Mouse (Mus musculus): Measurements from ENCODE around the gene Vnn1. TPM values are rescaled to one million over a fixed set of nuclear protein-coding genes. Genes with fewer than 3 reads are reported as not detected.

The Vnn1 gene
- polyA plus RNA-seq (2012; rRNA removed) (0.76 and 1.2 TPM in 2 replicates), polyA plus RNA-seq (2014; fragmentation: Nextera tagmentation; extraction: Ambion mirVana) (1.2 and 1.7 TPM in 2 replicates)

- 30% methylated on average over 21 of the region's 21 CpGs for WGBS (ENCODE audit: insufficient replicate concordance)
- Histone ChIP-seq H3K27ac (no peak within 1 kb of the TSS), H3K27me3 (ENCODE audit: control insufficient read depth, insufficient read depth, low read length) (no peaks in the 10 kb centered on the region), H3K4me1 (replicated peaks; ENCODE audit: control insufficient read depth in 2 of 2, insufficient read depth in 2 of 2, low read length in 1 of 2) (peaks cover 0 to 2% of the 10 kb centered on the region in 2 experiments; a peak in 1 of 4 replicates), H3K4me3 (ENCODE audit: insufficient read depth in 1 of 2, low read depth in 2 of 2, low read length in 2 of 2) (peak within 1 kb of the TSS in 1 of 2 experiments; percentile 19; a peak in 2 of 4 replicates), H3K36me3 (replicated peaks; ENCODE audit: control insufficient read depth, insufficient read depth, low read depth) (no peaks in the 10 kb centered on the region), H3K9me3 (ENCODE audit: control insufficient read depth, low read length) (no peaks in the 10 kb centered on the region), H3K9ac (replicated peaks) (no peak within 1 kb of the TSS), H3K4me2 (ENCODE audit: low read depth) (peak within 1 kb of the TSS; percentile 31)
- ATAC-seq (ENCODE audit: insufficient read depth) (no peak), DNase-seq (ENCODE audit: low read depth in 3 of 3, low spot score in 3 of 3) (no peak)
- TF ChIP-seq CTCF (IDR thresholded peaks at IDR 0.05; ENCODE audit: low read depth) (no peak), EP300 (IDR thresholded peaks at IDR 0.05; ENCODE audit: low read depth) (no peak)
Observed at GRCm38 (mm10) chr10:23894601-23895349, at the start of gene Vnn1. Gene Vnn1, plus strand, starts transcription at chr10:23894688.

- no peak within 1 kb of the TSS for H3K4me3 ChIP-seq (ENCODE audit: insufficient read depth in 1 of 2, low read depth in 2 of 2, low read length in 2 of 2)
- WGBS (ENCODE audit: insufficient replicate concordance) = 59% methylated on average over 4 of the region's 4 CpGs
- ATAC-seq (ENCODE audit: insufficient read depth) (no peak), DNase-seq (ENCODE audit: low read depth in 3 of 3, low spot score in 3 of 3) (no peak)
- H3K9me3 ChIP-seq (ENCODE audit: control insufficient read depth, low read length) = no peaks in the 10 kb centered on the region
- H3K4me1 ChIP-seq (replicated peaks; ENCODE audit: control insufficient read depth in 2 of 2, insufficient read depth in 2 of 2, low read length in 1 of 2) = no peaks in the 10 kb centered on the region
- H3K27me3 ChIP-seq (ENCODE audit: control insufficient read depth, insufficient read depth, low read length) = no peaks in the 10 kb centered on the region
- TF ChIP-seq EP300 (IDR thresholded peaks at IDR 0.05; ENCODE audit: low read depth) = no peak
- TF ChIP-seq CTCF (IDR thresholded peaks at IDR 0.05; ENCODE audit: low read depth) = no peak
- H3K4me2 ChIP-seq (ENCODE audit: low read depth) = no peak within 1 kb of the TSS
- H3K9ac ChIP-seq (replicated peaks) = no peak within 1 kb of the TSS
- H3K27ac ChIP-seq = no peak within 1 kb of the TSS
- no peaks in the 10 kb centered on the region for H3K36me3 ChIP-seq (replicated peaks; ENCODE audit: control insufficient read depth, insufficient read depth, low read depth)
Observed at GRCm38 (mm10) chr10:23851228-23851912, 43.1 kb upstream of the Vnn1 start, which contains the start of gene Vnn3. Gene Vnn3, plus strand, starts transcription at chr10:23851462.

GRCm38 (mm10) chr10:23852096-23852495 lies 42.4 kb upstream of the Vnn1 start:
- 46% methylated on average over 2 of the region's 2 CpGs for WGBS (ENCODE audit: insufficient replicate concordance)
- Histone ChIP-seq H3K9ac (replicated peaks) (no peak overlapping the region), H3K4me1 (replicated peaks; ENCODE audit: control insufficient read depth in 2 of 2, insufficient read depth in 2 of 2, low read length in 1 of 2) (no peaks in the 10 kb centered on the region), H3K4me2 (ENCODE audit: low read depth) (no peak overlapping the region), H3K4me3 (ENCODE audit: insufficient read depth in 1 of 2, low read depth in 2 of 2, low read length in 2 of 2) (no peak overlapping the region), H3K9me3 (ENCODE audit: control insufficient read depth, low read length) (no peaks in the 10 kb centered on the region), H3K36me3 (replicated peaks; ENCODE audit: control insufficient read depth, insufficient read depth, low read depth) (no peaks in the 10 kb centered on the region), H3K27me3 (ENCODE audit: control insufficient read depth, insufficient read depth, low read length) (no peaks in the 10 kb centered on the region), H3K27ac (no peak overlapping the region)
- TF ChIP-seq CTCF (IDR thresholded peaks at IDR 0.05; ENCODE audit: low read depth) (no peak), EP300 (IDR thresholded peaks at IDR 0.05; ENCODE audit: low read depth) (no peak)
- no peak for DNase-seq (ENCODE audit: low read depth in 3 of 3, low spot score in 3 of 3)
- no peak for ATAC-seq (ENCODE audit: insufficient read depth)

GRCm38 (mm10) chr10:23864362-23865312 lies 29.9 kb upstream of the Vnn1 start:
- no peak for DNase-seq (ENCODE audit: low read depth in 3 of 3, low spot score in 3 of 3)
- WGBS (ENCODE audit: insufficient replicate concordance) = 48% methylated on average over 9 of the region's 9 CpGs
- H3K9me3 ChIP-seq (ENCODE audit: control insufficient read depth, low read length) = no peaks in the 10 kb centered on the region
- TF ChIP-seq CTCF (IDR thresholded peaks at IDR 0.05; ENCODE audit: low read depth) (no peak), EP300 (IDR thresholded peaks at IDR 0.05; ENCODE audit: low read depth) (no peak)
- no peak overlapping the region for H3K9ac ChIP-seq (replicated peaks)
- H3K27ac ChIP-seq = no peak overlapping the region
- H3K4me2 ChIP-seq (ENCODE audit: low read depth) = no peak overlapping the region
- H3K27me3 ChIP-seq (ENCODE audit: control insufficient read depth, insufficient read depth, low read length) = no peaks in the 10 kb centered on the region
- H3K4me3 ChIP-seq (ENCODE audit: insufficient read depth in 1 of 2, low read depth in 2 of 2, low read length in 2 of 2) = no peak overlapping the region
- no peaks in the 10 kb centered on the region for H3K36me3 ChIP-seq (replicated peaks; ENCODE audit: control insufficient read depth, insufficient read depth, low read depth)
- H3K4me1 ChIP-seq (replicated peaks; ENCODE audit: control insufficient read depth in 2 of 2, insufficient read depth in 2 of 2, low read length in 1 of 2) = no peaks in the 10 kb centered on the region
- ATAC-seq (ENCODE audit: insufficient read depth) = no peak

All from liver, embryonic 14.5 days (tissue).